Mouse (Mus musculus): ENCODE data around the gene Csmd2.

DNA sequence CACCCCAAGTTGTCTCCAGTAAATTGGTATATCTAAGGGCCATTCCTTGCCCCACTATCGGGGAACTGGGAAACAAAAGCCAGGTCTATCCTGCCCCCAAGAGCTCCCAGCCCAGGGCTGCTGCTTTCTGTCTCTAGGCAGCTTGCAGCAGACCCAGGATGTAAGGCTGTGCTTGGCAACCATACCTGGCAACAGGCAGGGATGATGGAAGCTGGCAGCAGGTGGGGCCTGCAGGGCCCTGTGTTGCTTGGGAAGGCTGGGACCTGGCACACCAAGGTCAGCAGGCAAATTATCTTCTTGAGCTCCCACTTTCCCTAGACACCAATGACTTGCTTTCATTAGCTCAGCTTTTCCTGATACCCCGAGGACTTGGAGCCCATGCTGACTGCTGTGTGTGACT lies 31.8 kb downstream of the Csmd2 start:
- TF ChIP-seq CTCF (IDR thresholded peaks at IDR 0.05; ENCODE audit: extremely low read depth, insufficient read depth, insufficient read length, insufficient replicate concordance) (no peak), POLR2A (IDR thresholded peaks at IDR 0.05; ENCODE audit: low read depth, low read length) (no peak)

All from spleen, adult 2 months (tissue).